Mouse (Mus musculus): ENCODE measurements around the gene Igf1. TPM values are rescaled to one million over a fixed set of nuclear protein-coding genes. Genes with fewer than 3 reads are reported as not detected.

Gene Igf1
- total RNA-seq (2021): 10 to 100 TPM; 11.2 to 13.4 TPM
- long read RNA-seq, experiment 1, full-length matches to known transcripts: 4 of 6 reads
- long read RNA-seq, experiment 1, partial matches to known transcripts: 2 of 6 reads
- long read RNA-seq, experiment 1, other reads (novel, unspliced or antisense): 0 of 6 reads
- long read RNA-seq, experiment 2, full-length matches to known transcripts: 2 of 3 reads
- long read RNA-seq, experiment 2, partial matches to known transcripts: 0 of 3 reads
- long read RNA-seq, experiment 2, other reads (novel, unspliced or antisense): 1 of 3 reads

GRCm38 (mm10) chr10:87858013-87858806, at the start of gene Igf1:
TSS of gene Igf1 (plus strand) at chr10:87858265.
- DNase-seq: peak in 1 of 2 experiments; percentile 28

- no peak for DNase-seq
These were observed 45.6 kb upstream of the Igf1 start for GRCm38 (mm10) chr10:87812157-87813072.

- no peak for DNase-seq
These were observed 44.9 kb upstream of the Igf1 start for GRCm38 (mm10) chr10:87813073-87813590.

- DNase-seq: no peak
These were observed 41.2 kb upstream of the Igf1 start for GRCm38 (mm10) chr10:87816861-87817260.

- DNase-seq: peak; percentile 26 to 48
These were observed 40.3 kb upstream of the Igf1 start for GRCm38 (mm10) chr10:87817786-87818185.

- no peak for DNase-seq
These were observed 36.2 kb upstream of the Igf1 start for GRCm38 (mm10) chr10:87821906-87822305.

GRCm38 (mm10) chr10:87830012-87830411, 28.1 kb upstream of the Igf1 start:
- no peak for DNase-seq

GRCm38 (mm10) chr10:87830639-87831038, 27.4 kb upstream of the Igf1 start:
- DNase-seq: no peak

- DNase-seq: no peak
These were observed 26.0 kb upstream of the Igf1 start for GRCm38 (mm10) chr10:87832101-87832500.

- DNase-seq: no peak
These were observed 18.6 kb upstream of the Igf1 start for GRCm38 (mm10) chr10:87839454-87839853.

- DNase-seq: no peak
These were observed 15.6 kb upstream of the Igf1 start for GRCm38 (mm10) chr10:87842501-87842900.

- DNase-seq: no peak
These were observed 13.0 kb upstream of the Igf1 start for GRCm38 (mm10) chr10:87844917-87845552.

- DNase-seq: no peak
These were observed 10.2 kb upstream of the Igf1 start for GRCm38 (mm10) chr10:87847882-87848281.

- no peak for DNase-seq
These were observed 9.6 kb upstream of the Igf1 start for GRCm38 (mm10) chr10:87848419-87848818.

GRCm38 (mm10) chr10:87851492-87851891, 6.6 kb upstream of the Igf1 start:
- no peak for DNase-seq

GRCm38 (mm10) chr10:87854408-87854807, 3.7 kb upstream of the Igf1 start:
- peak; percentile 38 to 91 for DNase-seq

GRCm38 (mm10) chr10:87855423-87856122, 2.5 kb upstream of the Igf1 start:
- DNase-seq: no peak

GRCm38 (mm10) chr10:87857215-87857955, 680 bp upstream of the Igf1 start:
- DNase-seq: no peak

GRCm38 (mm10) chr10:87858939-87859338, 874 bp downstream of the Igf1 start:
- DNase-seq: peak; percentile 69 to 75

- DNase-seq: peak in 1 of 2 experiments; percentile 64
These were observed 1.4 kb downstream of the Igf1 start for GRCm38 (mm10) chr10:87859453-87859852.

Measured in heart, adult 18-20 months (tissue).